In genomic region chr9:51292674-51293073, GRCm38 (mm10) we compare ENCODE assay signal across 9 mouse cellular contexts. TPM values are rescaled to one million over a fixed set of nuclear protein-coding genes. Genes with fewer than 3 reads are reported as not detected.
DNase-seq lines count a peak whose midpoint lies in the region; ATAC-seq and TF ChIP-seq lines count a peak whose summit lies in the region.
"Had no signal": no experiment of that assay in that cellular context is flagged by ENCODE, and none has a peak within 500 bp of the region (broad histone marks: within the 10 kb centered on the region; RNA-seq: fewer than 3 reads in every experiment).

No protein-coding gene starts in this region.

- TF ChIP-seq RAD21 in CH12.LX (IDR thresholded peaks at IDR 0.05; ENCODE audit: low read depth, low read length), result peak; percentile 89

- TF ChIP-seq POLR2A in CH12.LX (IDR thresholded peaks at IDR 0.05; ENCODE audit: low read depth, low read length), result 0 out of 2 replicates have a peak, but pooled peaks have one; percentile 4
- TF ChIP-seq POLR2A in bone marrow macrophage, adult 2 months (IDR thresholded peaks at IDR 0.05; ENCODE audit: borderline replicate concordance, low read depth, low read length), result no peak
- no peak for TF ChIP-seq POLR2A in embryonic fibroblast, embryonic 13.5 days (IDR thresholded peaks at IDR 0.05; ENCODE audit: low read depth, low read length)
- no peak for TF ChIP-seq POLR2A in lung, adult 2 months (IDR thresholded peaks at IDR 0.05; ENCODE audit: borderline replicate concordance, extremely low read depth, low read depth, low read length)

- in situ Hi-C loops in CH12.LX (cut with MboI; ENCODE audit: low pct_ligation_motif_present, low pct_unique_long_range_greater_than_20kb, low sequenced_read_pairs), result loop anchor here (5.0 kb wide), 1 partner anchor 120 kb away; no protein-coding TSS in a partner anchor

- peaks cover 81 to 99% of the 10 kb centered on the region in 2 experiments for H3K36me3 ChIP-seq in CH12.LX (replicated peaks in 1 of 2; ENCODE audit: control insufficient read depth in 1 of 2, insufficient read depth in 1 of 2, low read length in 1 of 2)
- no peaks in the 10 kb centered on the region for H3K36me3 ChIP-seq in heart, postnatal 0 days (replicated peaks; ENCODE audit: control insufficient read depth, insufficient read depth, low read length)

- no peak for ATAC-seq in heart, postnatal 0 days (ENCODE audit: insufficient read depth, low read depth)

- no peak for TF ChIP-seq EP300 in CH12.LX (IDR thresholded peaks at IDR 0.05; ENCODE audit: low read length)
- TF ChIP-seq EP300 in heart, postnatal 0 days (IDR thresholded peaks at IDR 0.05; ENCODE audit: low read depth), result no peak

- no peaks in the 10 kb centered on the region for H3K9me3 ChIP-seq in CH12.LX (replicated peaks; ENCODE audit: low read length)
- H3K9me3 ChIP-seq in heart, postnatal 0 days (replicated peaks; ENCODE audit: control insufficient read depth, low read length), result no peaks in the 10 kb centered on the region

- no peak overlapping the region for H3K4me3 ChIP-seq in CH12.LX (replicated peaks in 1 of 3; ENCODE audit: low read depth in 2 of 3, low read length in 2 of 3, poor library complexity in 1 of 3)
- H3K4me3 ChIP-seq in bone marrow macrophage, adult 2 months (ENCODE audit: insufficient read depth, low read length), result no peak overlapping the region
- H3K4me3 ChIP-seq in embryonic fibroblast, embryonic 13.5 days (ENCODE audit: insufficient read depth, low read length), result no peak overlapping the region
- H3K4me3 ChIP-seq in heart, postnatal 0 days (ENCODE audit: low read depth, low read length), result no peak overlapping the region
- no peak overlapping the region for H3K4me3 ChIP-seq in lung, adult 2 months (replicated peaks; ENCODE audit: extremely low read depth, low read depth, low read length)

- TF ChIP-seq CTCF in CH12.LX (conservative IDR thresholded peaks at IDR 0.05 in 1 of 2, IDR thresholded peaks at IDR 0.05 in 1 of 2; ENCODE audit: low read depth in 2 of 2, low read length in 2 of 2), result peak; percentile 53 to 90; a peak in 3 of 4 replicates
- 0 out of 2 replicates have a peak, but pooled peaks have one; percentile 17 for TF ChIP-seq CTCF in bone marrow macrophage, adult 2 months (IDR thresholded peaks at IDR 0.05; ENCODE audit: low read depth, low read length)
- TF ChIP-seq CTCF in embryonic fibroblast, embryonic 13.5 days (IDR thresholded peaks at IDR 0.05; ENCODE audit: borderline replicate concordance, insufficient read depth, low read length), result peak; percentile 8; the same call in 1 of the 2 replicates
- peak; percentile 88 for TF ChIP-seq CTCF in heart, postnatal 0 days (IDR thresholded peaks at IDR 0.05; ENCODE audit: low read depth)
- TF ChIP-seq CTCF in lung, adult 2 months (IDR thresholded peaks at IDR 0.05; ENCODE audit: insufficient read depth, low read length), result peak; percentile 52; the same call in 1 of the 2 replicates

- DNase-seq in CH12.LX (ENCODE audit: extremely low read depth), result peak; percentile 84
- DNase-seq in heart, postnatal 0 days (ENCODE audit: low spot score), result peak; percentile 62
- peak; percentile 78 to 86 for DNase-seq in kidney, postnatal 36 days
- DNase-seq in lung, adult 2 months, result peak; percentile 59
- DNase-seq in ovary, postnatal 10 days (ENCODE audit: low spot score), result peak; percentile 27
- peak; percentile 87 for DNase-seq in thymus, postnatal 0 days (ENCODE audit: low spot score)

- H3K9ac ChIP-seq in CH12.LX (ENCODE audit: insufficient read depth, low read depth), result no peak overlapping the region
- no peak overlapping the region for H3K9ac ChIP-seq in heart, postnatal 0 days (replicated peaks; ENCODE audit: low read depth, low read length)

- H3K4me1 ChIP-seq in CH12.LX (ENCODE audit: control insufficient read depth in 1 of 2, insufficient read depth in 2 of 2), result peaks cover 0 to 16% of the 10 kb centered on the region in 2 experiments; a peak in 2 of 4 replicates
- no peaks in the 10 kb centered on the region for H3K4me1 ChIP-seq in bone marrow macrophage, adult 2 months (ENCODE audit: control insufficient read depth, insufficient read depth, low read length)
- peaks cover 3% of the 10 kb centered on the region for H3K4me1 ChIP-seq in embryonic fibroblast, embryonic 13.5 days (ENCODE audit: control insufficient read depth, insufficient read depth, low read length)
- no peaks in the 10 kb centered on the region for H3K4me1 ChIP-seq in heart, postnatal 0 days (ENCODE audit: control insufficient read depth, insufficient read depth)
- H3K4me1 ChIP-seq in lung, adult 2 months (ENCODE audit: control insufficient read depth, insufficient read depth, low read length), result no peaks in the 10 kb centered on the region

- dilution Hi-C loops in CH12.LX (cut with MboI; ENCODE audit: extremely low pct_ligation_motif_present, extremely low pct_unique_long_range_greater_than_20kb, low sequenced_read_pairs), result no loop called here

- 28% methylated on average over 4 of the region's 4 CpGs for WGBS in heart, postnatal 0 days
- WGBS in lung, adult 2 months, result 22% methylated on average over 4 of the region's 4 CpGs

- peaks cover 19% of the 10 kb centered on the region for H3K79me2 ChIP-seq in CH12.LX (replicated peaks; ENCODE audit: control insufficient read depth, extremely low read depth, insufficient read depth, poor library complexity, severe bottlenecking)

- no peak overlapping the region for H3K27ac ChIP-seq in CH12.LX (ENCODE audit: insufficient read depth, low read depth)
- no peak overlapping the region for H3K27ac ChIP-seq in bone marrow macrophage, adult 2 months (ENCODE audit: insufficient read depth, low read depth, low read length)
- H3K27ac ChIP-seq in embryonic fibroblast, embryonic 13.5 days (ENCODE audit: insufficient read depth, low read length), result peak overlapping the region; percentile 55
- H3K27ac ChIP-seq in heart, postnatal 0 days (ENCODE audit: low read depth), result no peak overlapping the region

- no peaks in the 10 kb centered on the region for H3K27me3 ChIP-seq in CH12.LX (replicated peaks)
- no peaks in the 10 kb centered on the region for H3K27me3 ChIP-seq in heart, postnatal 0 days (ENCODE audit: control insufficient read depth, insufficient read depth, low read length)

- no peak overlapping the region for H3K4me2 ChIP-seq in CH12.LX (ENCODE audit: insufficient read depth, low read depth, poor library complexity, severe bottlenecking)
- H3K4me2 ChIP-seq in heart, postnatal 0 days (ENCODE audit: low read depth, low read length), result no peak overlapping the region

TF ChIP-seq in CH12.LX, 34 proteins besides CTCF, POLR2A, EP300 and RAD21:
- TF ChIP-seq ZNF384 (IDR thresholded peaks at IDR 0.05; ENCODE audit: low read depth, low read length) (no peak), SMC3 (IDR thresholded peaks at IDR 0.05; ENCODE audit: low read depth, low read length) (peak; percentile 94), MXI1 (IDR thresholded peaks at IDR 0.05; ENCODE audit: low read depth, low read length) (no peak), MAX (IDR thresholded peaks at IDR 0.05; ENCODE audit: low read length) (no peak), UBTF (IDR thresholded peaks at IDR 0.05; ENCODE audit: low read depth, low read length) (no peak), POLR2AphosphoS2 (IDR thresholded peaks at IDR 0.05; ENCODE audit: low read depth, low read length) (0 out of 2 replicates have a peak, but pooled peaks have one; percentile 5), TCF12 (IDR thresholded peaks at IDR 0.05; ENCODE audit: low read depth, low read length) (no peak), SIN3A (IDR thresholded peaks at IDR 0.05; ENCODE audit: low read length) (no peak), E2F4 (IDR thresholded peaks at IDR 0.05; ENCODE audit: insufficient replicate concordance, low read depth, low read length) (no peak), CHD1 (IDR thresholded peaks at IDR 0.05; ENCODE audit: low read depth, low read length) (no peak), ZC3H11A (IDR thresholded peaks at IDR 0.05; ENCODE audit: low read depth, low read length) (peak; percentile 74), IRF4 (IDR thresholded peaks at IDR 0.05; ENCODE audit: low read depth, low read length) (no peak), MAFK (IDR thresholded peaks at IDR 0.05; ENCODE audit: insufficient replicate concordance, low read length) (peak; percentile 64; the same call in 1 of the 2 replicates), MYC (IDR thresholded peaks at IDR 0.05; ENCODE audit: low read depth, low read length) (no peak), MEF2A (IDR thresholded peaks at IDR 0.05; ENCODE audit: borderline replicate concordance, low read depth, low read length) (no peak)

RNA-seq across cellular contexts. Expression of gene Colca2, which starts 14.3 kb away (rescaled TPM):
- 0.25 TPM in 1 of 2 replicates, not detected in the other for total RNA-seq in CH12.LX (2012; rRNA removed)
- total RNA-seq in CH12.LX (2014; rRNA removed), result 0.26 TPM in 1 of 2 replicates, not detected in the other
- 0.97 and 1.1 TPM in 2 replicates for polyA plus RNA-seq in CH12.LX (2012; ENCODE audit: insufficient read length, low read depth)
- polyA plus RNA-seq in bone marrow macrophage, adult 2 months (2012; ENCODE audit: insufficient read depth, insufficient read length, missing spikeins), result not detected in 2 replicates
- 4.2 and 5.4 TPM in 2 replicates for polyA plus RNA-seq in embryonic fibroblast, embryonic 13.5 days (2011; ENCODE audit: insufficient read length, low read depth, missing spikeins)
- 2.0 and 12.4 TPM in 2 replicates for total RNA-seq in heart, postnatal 0 days (2014; rRNA removed; ENCODE audit: low replicate concordance)
- polyA plus RNA-seq in heart, postnatal 0 days (2015; fragmentation: Nextera tagmentation; extraction: Ambion mirVana), result 3.0 and 3.2 TPM in 2 replicates
- polyA plus RNA-seq in lung, adult 2 months (2012; rRNA removed), result 9.5 and 13.3 TPM in 2 replicates
- 1.5 and 2.2 TPM in 2 replicates for polyA plus RNA-seq in thymus, postnatal 0 days (2015; fragmentation: Nextera tagmentation; extraction: Ambion mirVana)

RNA-seq across cellular contexts. Expression of gene 1810046K07Rik, which starts 36.0 kb away (rescaled TPM):
- total RNA-seq in CH12.LX (2012; rRNA removed) (26.4 and 33.4 TPM in 2 replicates), CH12.LX (2014; rRNA removed) (49.0 and 59.9 TPM in 2 replicates)
- polyA plus RNA-seq in CH12.LX (2012; ENCODE audit: insufficient read length, low read depth), result 179 and 188 TPM in 2 replicates
- not detected in 2 replicates for polyA plus RNA-seq in bone marrow macrophage, adult 2 months (2012; ENCODE audit: insufficient read depth, insufficient read length, missing spikeins)
- not detected in 2 replicates for polyA plus RNA-seq in embryonic fibroblast, embryonic 13.5 days (2011; ENCODE audit: insufficient read length, low read depth, missing spikeins)
- not detected in 2 replicates for total RNA-seq in heart, postnatal 0 days (2014; rRNA removed; ENCODE audit: low replicate concordance)
- not detected in 2 replicates for polyA plus RNA-seq in heart, postnatal 0 days (2015; fragmentation: Nextera tagmentation; extraction: Ambion mirVana)
- 0.82 and 2.6 TPM in 2 replicates for polyA plus RNA-seq in lung, adult 2 months (2012; rRNA removed)
- 0.27 and 0.44 TPM in 2 replicates for polyA plus RNA-seq in thymus, postnatal 0 days (2015; fragmentation: Nextera tagmentation; extraction: Ambion mirVana)
- polyA plus RNA-seq: heart, embryonic 14.5 days had no signal

Comparison
In these comparisons a context has a peak if more than half of its experiments do, and no peak if none do; other contexts are left out.
1. DNase-seq: peak in every context shown above with its lines; median percentile 87 in thymus, postnatal 0 days; 84 in CH12.LX; 82 in kidney, postnatal 36 days; 62 in heart, postnatal 0 days; 59 in lung, adult 2 months; 27 in ovary, postnatal 10 days.
2. CTCF ChIP-seq: peak in every context shown above with its lines; median percentile 88 in heart, postnatal 0 days; 72 in CH12.LX; 52 in lung, adult 2 months; 17 in bone marrow macrophage, adult 2 months; 8 in embryonic fibroblast, embryonic 13.5 days.
3. RNA of gene 1810046K07Rik, which starts 36.0 kb away (polyA plus RNA-seq): 179 to 188 TPM in CH12.LX; 0.82 to 2.6 TPM in lung, adult 2 months, 0.27 to 0.44 TPM in thymus, postnatal 0 days, not detected in bone marrow macrophage, adult 2 months, not detected in embryonic fibroblast, embryonic 13.5 days and not detected in heart, postnatal 0 days; every median in the first group is over 10 times any median in the second.